Mouse (Mus musculus) c-Kit-positive CD71-negative TER-119-negative erythroid progenitor cells, embryonic 14.5 days (primary cell): ENCODE results near the gene Slc35d3.

Source experiments
- DNase-seq: peaks from one replicate; pipeline ENCODE4 v3.0.0-alpha.2; 2013; ENCODE audit warnings: low read depth

The Slc35d3 gene

GRCm38 (mm10) chr10:19834222-19834621, 17.0 kb downstream of the Slc35d3 start:
- no peak for DNase-seq

- no peak for DNase-seq
Observed at GRCm38 (mm10) chr10:19831072-19831849, 20.0 kb downstream of the Slc35d3 start.

- no peak for DNase-seq
Observed at GRCm38 (mm10) chr10:19820986-19821385, 30.3 kb downstream of the Slc35d3 start.

GRCm38 (mm10) chr10:19818723-19819355, 32.4 kb downstream of the Slc35d3 start:
- no peak for DNase-seq

- peak; percentile 35 for DNase-seq
Observed at GRCm38 (mm10) chr10:19815371-19815770, 35.9 kb downstream of the Slc35d3 start.

- DNase-seq: no peak
Observed at GRCm38 (mm10) chr10:19811436-19812172, 39.7 kb downstream of the Slc35d3 start.

- DNase-seq: no peak
Observed at GRCm38 (mm10) chr10:19804763-19805162, 46.5 kb downstream of the Slc35d3 start.

- DNase-seq: no peak
Observed at GRCm38 (mm10) chr10:19802958-19803357, 48.3 kb downstream of the Slc35d3 start.
